Mouse (Mus musculus): ENCODE results near the gene Rcsd1. TPM values are rescaled to one million over a fixed set of nuclear protein-coding genes. Genes with fewer than 3 reads are reported as not detected.

Gene Rcsd1
- total and polyA plus RNA-seq, 3 experiments: 22.7 to 81.1 (median 35.7) TPM

GRCm38 (mm10) chr1:165700933-165701518 is 8.5 kb downstream of the Rcsd1 start:
- DNase-seq (ENCODE audit: extremely low read depth): peak; percentile 74
- Histone ChIP-seq H3K36me3 (replicated peaks in 1 of 2; ENCODE audit: control insufficient read depth in 1 of 2, insufficient read depth in 1 of 2, low read length in 1 of 2) (peaks cover 9 to 42% of the 10 kb centered on the region in 2 experiments), H3K79me2 (replicated peaks; ENCODE audit: control insufficient read depth, extremely low read depth, insufficient read depth, poor library complexity, severe bottlenecking) (peaks cover 11% of the 10 kb centered on the region), H3K4me1 (ENCODE audit: control insufficient read depth in 1 of 2, insufficient read depth in 2 of 2) (peaks cover 23 to 82% of the 10 kb centered on the region in 2 experiments), H3K27ac (ENCODE audit: insufficient read depth, low read depth) (peak overlapping the region; percentile 88), H3K9ac (ENCODE audit: insufficient read depth, low read depth) (peak overlapping the region; percentile 53; the same call in 1 of the 2 replicates), H3K4me3 (replicated peaks in 1 of 3; ENCODE audit: low read depth in 2 of 3, low read length in 2 of 3, poor library complexity in 1 of 3) (peak overlapping the region in 2 of 3 experiments; percentile 38 to 41), H3K27me3 (replicated peaks) (no peaks in the 10 kb centered on the region), H3K9me3 (replicated peaks; ENCODE audit: low read length) (no peaks in the 10 kb centered on the region), H3K4me2 (ENCODE audit: insufficient read depth, low read depth, poor library complexity, severe bottlenecking) (peak overlapping the region; percentile 40)
- in situ Hi-C loops (cut with MboI; ENCODE audit: low pct_ligation_motif_present, low pct_unique_long_range_greater_than_20kb, low sequenced_read_pairs) (no loop called here), dilution Hi-C loops (cut with MboI; ENCODE audit: extremely low pct_ligation_motif_present, extremely low pct_unique_long_range_greater_than_20kb, low sequenced_read_pairs) (no loop called here)
- TF ChIP-seq JUN (IDR thresholded peaks at IDR 0.05; ENCODE audit: insufficient read depth, low read depth, low read length) (peak; percentile 14; the same call in 1 of the 2 replicates), MXI1 (IDR thresholded peaks at IDR 0.05; ENCODE audit: low read depth, low read length) (0 out of 2 replicates have a peak, but pooled peaks have one; percentile 0), TCF12 (IDR thresholded peaks at IDR 0.05; ENCODE audit: low read depth, low read length) (peak; percentile 46; the same call in 1 of the 2 replicates), MAX (IDR thresholded peaks at IDR 0.05; ENCODE audit: low read length) (peak; percentile 12; the same call in 1 of the 2 replicates), MEF2A (IDR thresholded peaks at IDR 0.05; ENCODE audit: borderline replicate concordance, low read depth, low read length) (peak; percentile 75; the same call in 1 of the 2 replicates), SIN3A (IDR thresholded peaks at IDR 0.05; ENCODE audit: low read length) (peak; percentile 60; the same call in 1 of the 2 replicates), TBP (conservative IDR thresholded peaks at IDR 0.05; ENCODE audit: low read depth, low read length) (no peak), PAX5 (IDR thresholded peaks at IDR 0.05; ENCODE audit: low read length) (no peak), SMC3 (IDR thresholded peaks at IDR 0.05; ENCODE audit: low read depth, low read length) (no peak), RCOR1 (conservative IDR thresholded peaks at IDR 0.05; ENCODE audit: low read depth, low read length) (0 out of 2 replicates have a peak, but pooled peaks have one; percentile 5), IRF4 (IDR thresholded peaks at IDR 0.05; ENCODE audit: low read depth, low read length) (peak; percentile 82), EP300 (IDR thresholded peaks at IDR 0.05; ENCODE audit: low read length) (peak; percentile 73), ETS1 (conservative IDR thresholded peaks at IDR 0.05; ENCODE audit: low read depth, low read length) (peak; percentile 75), ELF1 (IDR thresholded peaks at IDR 0.05; ENCODE audit: low read depth, low read length) (peak; percentile 12; the same call in 1 of the 2 replicates)

DNA sequence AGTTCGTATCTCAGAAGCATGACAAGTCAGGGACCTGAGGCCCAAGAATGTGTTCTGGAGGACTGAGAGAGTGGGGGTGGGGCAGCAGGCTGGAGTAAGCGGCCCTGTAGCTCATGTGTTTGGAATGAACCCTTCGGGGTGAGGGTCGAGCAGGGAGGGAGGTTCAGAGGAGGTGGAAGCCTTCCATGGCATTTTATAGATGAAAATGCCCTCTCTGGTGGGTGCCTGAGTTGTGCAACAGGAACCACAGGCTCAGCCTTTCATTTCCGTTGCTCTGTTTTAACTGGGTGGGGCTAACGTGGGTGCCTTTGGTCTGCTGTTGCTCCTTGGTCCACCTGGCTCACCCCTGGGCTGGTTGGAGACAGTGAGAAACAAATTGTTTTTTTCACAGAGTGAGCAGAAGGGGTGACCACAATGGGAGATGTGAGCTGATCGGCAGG is 9.2 kb downstream of the Rcsd1 start:
- H3K79me2 ChIP-seq (replicated peaks; ENCODE audit: control insufficient read depth, extremely low read depth, insufficient read depth, poor library complexity, severe bottlenecking): peaks cover 11% of the 10 kb centered on the region
- peaks cover 9 to 48% of the 10 kb centered on the region in 2 experiments for H3K36me3 ChIP-seq (replicated peaks in 1 of 2; ENCODE audit: control insufficient read depth in 1 of 2, insufficient read depth in 1 of 2, low read length in 1 of 2)
- H3K27me3 ChIP-seq (replicated peaks): no peaks in the 10 kb centered on the region
- peak overlapping the region; percentile 53 for H3K9ac ChIP-seq (ENCODE audit: insufficient read depth, low read depth)
- DNase-seq (ENCODE audit: extremely low read depth): peak; percentile 74
- peaks cover 19 to 82% of the 10 kb centered on the region in 2 experiments for H3K4me1 ChIP-seq (ENCODE audit: control insufficient read depth in 1 of 2, insufficient read depth in 2 of 2)
- dilution Hi-C loops (cut with MboI; ENCODE audit: extremely low pct_ligation_motif_present, extremely low pct_unique_long_range_greater_than_20kb, low sequenced_read_pairs): no loop called here
- H3K27ac ChIP-seq (ENCODE audit: insufficient read depth, low read depth): peak overlapping the region; percentile 88
- in situ Hi-C loops (cut with MboI; ENCODE audit: low pct_ligation_motif_present, low pct_unique_long_range_greater_than_20kb, low sequenced_read_pairs): no loop called here
- H3K9me3 ChIP-seq (replicated peaks; ENCODE audit: low read length): no peaks in the 10 kb centered on the region
- peak overlapping the region in 2 of 3 experiments; percentile 38 for H3K4me3 ChIP-seq (replicated peaks in 1 of 3; ENCODE audit: low read depth in 2 of 3, low read length in 2 of 3, poor library complexity in 1 of 3)
- H3K4me2 ChIP-seq (ENCODE audit: insufficient read depth, low read depth, poor library complexity, severe bottlenecking): peak overlapping the region; percentile 40
- TF ChIP-seq USF2 (conservative IDR thresholded peaks at IDR 0.05; ENCODE audit: low read depth, low read length) (no peak), NELFE (IDR thresholded peaks at IDR 0.05; ENCODE audit: low read depth, low read length) (no peak), SMC3 (IDR thresholded peaks at IDR 0.05; ENCODE audit: low read depth, low read length) (peak; percentile 1; the same call in 1 of the 2 replicates), MAFK (IDR thresholded peaks at IDR 0.05; ENCODE audit: insufficient replicate concordance, low read length) (no peak), CTCF (conservative IDR thresholded peaks at IDR 0.05 in 1 of 2, IDR thresholded peaks at IDR 0.05 in 1 of 2; ENCODE audit: low read depth in 2 of 2, low read length in 2 of 2) (no peak), POLR2AphosphoS2 (IDR thresholded peaks at IDR 0.05; ENCODE audit: low read depth, low read length) (no peak), ZNF384 (IDR thresholded peaks at IDR 0.05; ENCODE audit: low read depth, low read length) (peak; percentile 60), KAT2A (IDR thresholded peaks at IDR 0.05; ENCODE audit: insufficient replicate concordance, low read length) (0 out of 2 replicates have a peak, but pooled peaks have one; percentile 6), MAZ (IDR thresholded peaks at IDR 0.05; ENCODE audit: low read depth, low read length) (no peak; the same call in 1 of the 2 replicates), E2F4 (IDR thresholded peaks at IDR 0.05; ENCODE audit: insufficient replicate concordance, low read depth, low read length) (no peak), ZC3H11A (IDR thresholded peaks at IDR 0.05; ENCODE audit: low read depth, low read length) (no peak), MAX (IDR thresholded peaks at IDR 0.05; ENCODE audit: low read length) (peak; percentile 62; the same call in 1 of the 2 replicates), MEF2A (IDR thresholded peaks at IDR 0.05; ENCODE audit: borderline replicate concordance, low read depth, low read length) (no peak), ZKSCAN1 (IDR thresholded peaks at IDR 0.05; ENCODE audit: borderline replicate concordance, low read depth, low read length) (no peak), MXI1 (IDR thresholded peaks at IDR 0.05; ENCODE audit: low read depth, low read length) (0 out of 2 replicates have a peak, but pooled peaks have one; percentile 62), ELF1 (IDR thresholded peaks at IDR 0.05; ENCODE audit: low read depth, low read length) (no peak), ETS1 (conservative IDR thresholded peaks at IDR 0.05; ENCODE audit: low read depth, low read length) (no peak), RCOR1 (conservative IDR thresholded peaks at IDR 0.05; ENCODE audit: low read depth, low read length) (no peak), EP300 (IDR thresholded peaks at IDR 0.05; ENCODE audit: low read length) (0 out of 2 replicates have a peak, but pooled peaks have one; percentile 3), CHD1 (IDR thresholded peaks at IDR 0.05; ENCODE audit: low read depth, low read length) (0 out of 2 replicates have a peak, but pooled peaks have one; percentile 24), RAD21 (IDR thresholded peaks at IDR 0.05; ENCODE audit: low read depth, low read length) (no peak), ZMIZ1 (IDR thresholded peaks at IDR 0.05; ENCODE audit: low read depth, low read length) (no peak)
